Mouse (Mus musculus): ENCODE results near the gene Tatdn2. TPM values are rescaled to one million over a fixed set of nuclear protein-coding genes. Genes with fewer than 3 reads are reported as not detected.

Tatdn2 gene
- 0.64 and 0.93 TPM in 2 replicates for polyA plus RNA-seq (2016; fragmentation: Nextera tagmentation; extraction: Ambion mirVana)

- Histone ChIP-seq H3K4me3 (peak within 1 kb of the TSS; percentile 89), H3K4me2 (replicated peaks) (peak within 1 kb of the TSS; percentile 91), H3K36me3 (peaks cover 13% of the 10 kb centered on the region), H3K9me3 (no peaks in the 10 kb centered on the region), H3K27me3 (0 out of 2 replicates have a peak, but pooled peaks cover 10% of the 10 kb centered on the region), H3K9ac (replicated peaks) (peak within 1 kb of the TSS; percentile 83), H3K27ac (replicated peaks) (peak within 1 kb of the TSS; percentile 88), H3K4me1 (peaks cover 22% of the 10 kb centered on the region)
- WGBS: under 1% methylated on average over 58 of the region's 58 CpGs
- ATAC-seq (ENCODE audit: low FRiP score, low read depth): peak; percentile 100
Measured at GRCm38 (mm10) chr6:113696582-113697221, at the start of gene Tatdn2. Tatdn2 (plus strand) TSS chr6:113697050.

GRCm38 (mm10) chr6:113649346-113650196, 47.3 kb upstream of the Tatdn2 start:
- H3K9me3 ChIP-seq: no peaks in the 10 kb centered on the region
- H3K9ac ChIP-seq (replicated peaks): no peak overlapping the region
- no peak overlapping the region for H3K27ac ChIP-seq (replicated peaks)
- H3K4me2 ChIP-seq (replicated peaks): no peak overlapping the region
- H3K4me1 ChIP-seq: no peaks in the 10 kb centered on the region
- 83% methylated on average over 7 of the region's 7 CpGs for WGBS
- H3K27me3 ChIP-seq: no peaks in the 10 kb centered on the region
- ATAC-seq (ENCODE audit: low FRiP score, low read depth): no peak
- no peak overlapping the region for H3K4me3 ChIP-seq
- H3K36me3 ChIP-seq: no peaks in the 10 kb centered on the region

GRCm38 (mm10) chr6:113650197-113650640, 46.6 kb upstream of the Tatdn2 start:
- 87% methylated on average over 4 of the region's 4 CpGs for WGBS
- Histone ChIP-seq H3K4me1 (no peaks in the 10 kb centered on the region), H3K9ac (replicated peaks) (no peak overlapping the region)

GRCm38 (mm10) chr6:113651626-113652025, 45.2 kb upstream of the Tatdn2 start:
- Histone ChIP-seq H3K4me2 (replicated peaks) (no peak overlapping the region), H3K27me3 (no peaks in the 10 kb centered on the region), H3K4me3 (no peak overlapping the region), H3K27ac (replicated peaks) (no peak overlapping the region), H3K9ac (replicated peaks) (no peak overlapping the region), H3K4me1 (no peaks in the 10 kb centered on the region), H3K36me3 (no peaks in the 10 kb centered on the region), H3K9me3 (no peaks in the 10 kb centered on the region)
- no peak for ATAC-seq (ENCODE audit: low FRiP score, low read depth)
- 70% methylated on average over 3 of the region's 3 CpGs for WGBS

More at GRCm38 (mm10) chr6:113650197-113650640, 46.6 kb upstream of the Tatdn2 start:
- Histone ChIP-seq H3K9me3 (no peaks in the 10 kb centered on the region), H3K4me2 (replicated peaks) (no peak overlapping the region), H3K36me3 (no peaks in the 10 kb centered on the region), H3K4me3 (no peak overlapping the region), H3K27me3 (no peaks in the 10 kb centered on the region), H3K27ac (replicated peaks) (no peak overlapping the region)
- ATAC-seq (ENCODE audit: low FRiP score, low read depth): no peak

- H3K4me3 ChIP-seq: no peak overlapping the region
- H3K36me3 ChIP-seq: no peaks in the 10 kb centered on the region
- no peak overlapping the region for H3K27ac ChIP-seq (replicated peaks)
- no peaks in the 10 kb centered on the region for H3K9me3 ChIP-seq
- 93% methylated on average over 7 of the region's 7 CpGs for WGBS
- H3K9ac ChIP-seq (replicated peaks): no peak overlapping the region
- no peak overlapping the region for H3K4me2 ChIP-seq (replicated peaks)
- no peaks in the 10 kb centered on the region for H3K27me3 ChIP-seq
- ATAC-seq (ENCODE audit: low FRiP score, low read depth): no peak
- H3K4me1 ChIP-seq: no peaks in the 10 kb centered on the region
Measured at GRCm38 (mm10) chr6:113653551-113653950, 43.3 kb upstream of the Tatdn2 start.

- H3K9me3 ChIP-seq: no peaks in the 10 kb centered on the region
- 88% methylated on average over 8 of the region's 8 CpGs for WGBS
- no peak overlapping the region for H3K27ac ChIP-seq (replicated peaks)
- H3K27me3 ChIP-seq: no peaks in the 10 kb centered on the region
- no peak overlapping the region for H3K4me3 ChIP-seq
- no peaks in the 10 kb centered on the region for H3K36me3 ChIP-seq
- no peak overlapping the region for H3K9ac ChIP-seq (replicated peaks)
- ATAC-seq (ENCODE audit: low FRiP score, low read depth): no peak
- no peaks in the 10 kb centered on the region for H3K4me1 ChIP-seq
- H3K4me2 ChIP-seq (replicated peaks): no peak overlapping the region
Measured at GRCm38 (mm10) chr6:113654102-113654501, 42.7 kb upstream of the Tatdn2 start.

GRCm38 (mm10) chr6:113654753-113655397, 42.0 kb upstream of the Tatdn2 start:
- Histone ChIP-seq H3K27ac (replicated peaks) (no peak overlapping the region), H3K9ac (replicated peaks) (no peak overlapping the region), H3K9me3 (no peaks in the 10 kb centered on the region), H3K4me2 (replicated peaks) (no peak overlapping the region), H3K36me3 (no peaks in the 10 kb centered on the region), H3K4me3 (no peak overlapping the region), H3K4me1 (no peaks in the 10 kb centered on the region), H3K27me3 (no peaks in the 10 kb centered on the region)
- ATAC-seq (ENCODE audit: low FRiP score, low read depth): no peak
- 82% methylated on average over 16 of the region's 16 CpGs for WGBS

- Histone ChIP-seq H3K9me3 (no peaks in the 10 kb centered on the region), H3K4me3 (no peak overlapping the region), H3K27me3 (no peaks in the 10 kb centered on the region), H3K4me1 (no peaks in the 10 kb centered on the region), H3K36me3 (no peaks in the 10 kb centered on the region), H3K4me2 (replicated peaks) (no peak overlapping the region), H3K27ac (replicated peaks) (no peak overlapping the region), H3K9ac (replicated peaks) (no peak overlapping the region)
- no peak for ATAC-seq (ENCODE audit: low FRiP score, low read depth)
- WGBS: 92% methylated on average over 3 of the region's 3 CpGs
Measured at GRCm38 (mm10) chr6:113655475-113655874, 41.4 kb upstream of the Tatdn2 start.

GRCm38 (mm10) chr6:113656847-113657246, 40.0 kb upstream of the Tatdn2 start:
- no peaks in the 10 kb centered on the region for H3K4me1 ChIP-seq
- no peaks in the 10 kb centered on the region for H3K36me3 ChIP-seq
- WGBS: 77% methylated on average over 6 of the region's 6 CpGs
- H3K27ac ChIP-seq (replicated peaks): no peak overlapping the region
- H3K4me2 ChIP-seq (replicated peaks): no peak overlapping the region
- H3K27me3 ChIP-seq: no peaks in the 10 kb centered on the region
- no peak overlapping the region for H3K9ac ChIP-seq (replicated peaks)
- no peak for ATAC-seq (ENCODE audit: low FRiP score, low read depth)
- H3K4me3 ChIP-seq: no peak overlapping the region
- no peaks in the 10 kb centered on the region for H3K9me3 ChIP-seq

- no peaks in the 10 kb centered on the region for H3K36me3 ChIP-seq
- H3K9ac ChIP-seq (replicated peaks): no peak overlapping the region
- H3K4me1 ChIP-seq: no peaks in the 10 kb centered on the region
- ATAC-seq (ENCODE audit: low FRiP score, low read depth): no peak
- WGBS: 75% methylated on average over 3 of the region's 3 CpGs
- no peak overlapping the region for H3K4me2 ChIP-seq (replicated peaks)
- no peak overlapping the region for H3K4me3 ChIP-seq
- no peaks in the 10 kb centered on the region for H3K27me3 ChIP-seq
- H3K9me3 ChIP-seq: no peaks in the 10 kb centered on the region
- no peak overlapping the region for H3K27ac ChIP-seq (replicated peaks)
Measured at GRCm38 (mm10) chr6:113658226-113658625, 38.6 kb upstream of the Tatdn2 start.

GRCm38 (mm10) chr6:113659648-113660491, 37.0 kb upstream of the Tatdn2 start:
- H3K9ac ChIP-seq (replicated peaks): no peak overlapping the region
- ATAC-seq (ENCODE audit: low FRiP score, low read depth): no peak
- H3K4me1 ChIP-seq: no peaks in the 10 kb centered on the region
- no peak overlapping the region for H3K4me2 ChIP-seq (replicated peaks)
- H3K9me3 ChIP-seq: no peaks in the 10 kb centered on the region
- H3K4me3 ChIP-seq: no peak overlapping the region
- H3K27ac ChIP-seq (replicated peaks): no peak overlapping the region
- 75% methylated on average over 8 of the region's 8 CpGs for WGBS
- no peaks in the 10 kb centered on the region for H3K27me3 ChIP-seq
- no peaks in the 10 kb centered on the region for H3K36me3 ChIP-seq

Measured in midbrain, embryonic 12.5 days (tissue).